Mouse (Mus musculus): ENCODE measurements around the gene Qsox1. TPM values are rescaled to one million over a fixed set of nuclear protein-coding genes. Genes with fewer than 3 reads are reported as not detected.

Gene Qsox1
- polyA plus RNA-seq, 1 experiment from 2014 or later = 12.0 TPM

GRCm38 (mm10) chr1:155753411-155753810 is 59.3 kb downstream of the Qsox1 start:
- DNase-seq (ENCODE audit: low spot score) = no peak
- Histone ChIP-seq H3K4me1 (replicated peaks; ENCODE audit: control insufficient read depth, insufficient read depth, low read length) (no peaks in the 10 kb centered on the region), H3K27me3 (ENCODE audit: control insufficient read depth, insufficient read depth, low read length) (peaks cover 76% of the 10 kb centered on the region), H3K9me3 (ENCODE audit: control insufficient read depth, low read length) (no peaks in the 10 kb centered on the region), H3K27ac (no peak overlapping the region), H3K4me3 (replicated peaks; ENCODE audit: low read length) (no peak overlapping the region), H3K9ac (no peak overlapping the region), H3K4me2 (replicated peaks) (no peak overlapping the region), H3K36me3 (replicated peaks; ENCODE audit: control insufficient read depth, insufficient read depth) (no peaks in the 10 kb centered on the region)
- no peak for ATAC-seq (ENCODE audit: low FRiP score)
- WGBS = 63% methylated on average over 9 of the region's 9 CpGs

- 56% methylated on average over 6 of the region's 6 CpGs for WGBS
- ATAC-seq (ENCODE audit: low FRiP score) (no peak), DNase-seq (ENCODE audit: low spot score) (no peak)
- Histone ChIP-seq H3K9ac (no peak within 1 kb of the TSS), H3K4me2 (replicated peaks) (no peak within 1 kb of the TSS), H3K27me3 (ENCODE audit: control insufficient read depth, insufficient read depth, low read length) (peaks cover 83% of the 10 kb centered on the region), H3K9me3 (ENCODE audit: control insufficient read depth, low read length) (no peaks in the 10 kb centered on the region), H3K4me3 (replicated peaks; ENCODE audit: low read length) (no peak within 1 kb of the TSS), H3K4me1 (replicated peaks; ENCODE audit: control insufficient read depth, insufficient read depth, low read length) (no peaks in the 10 kb centered on the region), H3K36me3 (replicated peaks; ENCODE audit: control insufficient read depth, insufficient read depth) (no peaks in the 10 kb centered on the region), H3K27ac (no peak within 1 kb of the TSS)
Observed at GRCm38 (mm10) chr1:155751484-155752255, 61.0 kb downstream of the Qsox1 start, which contains the start of gene Lhx4. Gene Lhx4 (minus strand): TSS chr1:155751684.

- Histone ChIP-seq H3K4me3 (replicated peaks; ENCODE audit: low read length) (no peak overlapping the region), H3K9me3 (ENCODE audit: control insufficient read depth, low read length) (no peaks in the 10 kb centered on the region), H3K27me3 (ENCODE audit: control insufficient read depth, insufficient read depth, low read length) (peaks cover 93% of the 10 kb centered on the region), H3K4me1 (replicated peaks; ENCODE audit: control insufficient read depth, insufficient read depth, low read length) (no peaks in the 10 kb centered on the region), H3K9ac (no peak overlapping the region), H3K27ac (no peak overlapping the region), H3K36me3 (replicated peaks; ENCODE audit: control insufficient read depth, insufficient read depth) (no peaks in the 10 kb centered on the region), H3K4me2 (replicated peaks) (no peak overlapping the region)
- DNase-seq (ENCODE audit: low spot score) (no peak), ATAC-seq (ENCODE audit: low FRiP score) (no peak)
- 8% methylated on average over 11 of the region's 11 CpGs for WGBS
Observed at GRCm38 (mm10) chr1:155750517-155751178, 62.0 kb downstream of the Qsox1 start.

GRCm38 (mm10) chr1:155747911-155748310 is 64.8 kb downstream of the Qsox1 start:
- Histone ChIP-seq H3K4me2 (replicated peaks) (no peak overlapping the region), H3K27ac (no peak overlapping the region), H3K4me1 (replicated peaks; ENCODE audit: control insufficient read depth, insufficient read depth, low read length) (peaks cover under 1% of the 10 kb centered on the region; the same call in 1 of the 2 replicates), H3K36me3 (replicated peaks; ENCODE audit: control insufficient read depth, insufficient read depth) (no peaks in the 10 kb centered on the region), H3K9ac (no peak overlapping the region), H3K4me3 (replicated peaks; ENCODE audit: low read length) (no peak overlapping the region), H3K9me3 (ENCODE audit: control insufficient read depth, low read length) (no peaks in the 10 kb centered on the region), H3K27me3 (ENCODE audit: control insufficient read depth, insufficient read depth, low read length) (peaks cover 94% of the 10 kb centered on the region)
- WGBS = 75% methylated on average over 5 of the region's 5 CpGs
- DNase-seq (ENCODE audit: low spot score) (no peak), ATAC-seq (ENCODE audit: low FRiP score) (no peak)

- Histone ChIP-seq H3K4me2 (replicated peaks) (no peak overlapping the region), H3K9me3 (ENCODE audit: control insufficient read depth, low read length) (no peaks in the 10 kb centered on the region), H3K4me3 (replicated peaks; ENCODE audit: low read length) (no peak overlapping the region), H3K27ac (no peak overlapping the region), H3K36me3 (replicated peaks; ENCODE audit: control insufficient read depth, insufficient read depth) (no peaks in the 10 kb centered on the region), H3K27me3 (ENCODE audit: control insufficient read depth, insufficient read depth, low read length) (peaks cover 94% of the 10 kb centered on the region), H3K4me1 (replicated peaks; ENCODE audit: control insufficient read depth, insufficient read depth, low read length) (peaks cover 10% of the 10 kb centered on the region), H3K9ac (no peak overlapping the region)
- 4% methylated on average over 8 of the region's 8 CpGs for WGBS
- ATAC-seq (ENCODE audit: low FRiP score) = no peak
- DNase-seq (ENCODE audit: low spot score) = no peak
Observed at GRCm38 (mm10) chr1:155747011-155747410, 65.7 kb downstream of the Qsox1 start.

GRCm38 (mm10) chr1:155742411-155743363 is 70.0 kb downstream of the Qsox1 start:
- DNase-seq (ENCODE audit: low spot score) (no peak), ATAC-seq (ENCODE audit: low FRiP score) (peak; percentile 51)
- Histone ChIP-seq H3K36me3 (replicated peaks; ENCODE audit: control insufficient read depth, insufficient read depth) (no peaks in the 10 kb centered on the region), H3K4me2 (replicated peaks) (peak overlapping the region; percentile 62), H3K4me3 (replicated peaks; ENCODE audit: low read length) (peak overlapping the region; percentile 36), H3K9me3 (ENCODE audit: control insufficient read depth, low read length) (no peaks in the 10 kb centered on the region), H3K27me3 (ENCODE audit: control insufficient read depth, insufficient read depth, low read length) (peaks cover 91% of the 10 kb centered on the region), H3K9ac (peak overlapping the region; percentile 24; the same call in 1 of the 2 replicates), H3K4me1 (replicated peaks; ENCODE audit: control insufficient read depth, insufficient read depth, low read length) (peaks cover 24% of the 10 kb centered on the region), H3K27ac (no peak overlapping the region)
- WGBS = under 1% methylated on average over 80 of the region's 81 CpGs

- Histone ChIP-seq H3K9me3 (ENCODE audit: control insufficient read depth, low read length) (no peaks in the 10 kb centered on the region), H3K27me3 (ENCODE audit: control insufficient read depth, insufficient read depth, low read length) (peaks cover 91% of the 10 kb centered on the region), H3K36me3 (replicated peaks; ENCODE audit: control insufficient read depth, insufficient read depth) (no peaks in the 10 kb centered on the region), H3K27ac (no peak overlapping the region), H3K4me1 (replicated peaks; ENCODE audit: control insufficient read depth, insufficient read depth, low read length) (peaks cover 24% of the 10 kb centered on the region), H3K4me3 (replicated peaks; ENCODE audit: low read length) (peak overlapping the region; percentile 36), H3K4me2 (replicated peaks) (peak overlapping the region; percentile 62), H3K9ac (peak overlapping the region; percentile 24; the same call in 1 of the 2 replicates)
- peak; percentile 58 for ATAC-seq (ENCODE audit: low FRiP score)
- WGBS = under 1% methylated on average over 25 of the region's 26 CpGs
- no peak for DNase-seq (ENCODE audit: low spot score)
Observed at GRCm38 (mm10) chr1:155741988-155742387, 70.7 kb downstream of the Qsox1 start.

GRCm38 (mm10) chr1:155741378-155741945 is 71.2 kb downstream of the Qsox1 start:
- Histone ChIP-seq H3K27ac (no peak overlapping the region), H3K4me2 (replicated peaks) (peak overlapping the region; percentile 62), H3K9me3 (ENCODE audit: control insufficient read depth, low read length) (no peaks in the 10 kb centered on the region), H3K36me3 (replicated peaks; ENCODE audit: control insufficient read depth, insufficient read depth) (no peaks in the 10 kb centered on the region), H3K4me1 (replicated peaks; ENCODE audit: control insufficient read depth, insufficient read depth, low read length) (peaks cover 24% of the 10 kb centered on the region), H3K4me3 (replicated peaks; ENCODE audit: low read length) (peak overlapping the region; percentile 36), H3K27me3 (ENCODE audit: control insufficient read depth, insufficient read depth, low read length) (peaks cover 91% of the 10 kb centered on the region), H3K9ac (0 out of 2 replicates have a peak overlapping the region, but pooled peaks have one; percentile 11)
- WGBS = under 1% methylated on average over 34 of the region's 34 CpGs
- peak; percentile 21; the same call in 1 of the 2 replicates for ATAC-seq (ENCODE audit: low FRiP score)
- DNase-seq (ENCODE audit: low spot score) = peak; percentile 48
